Mouse (Mus musculus) lung, postnatal 4 days (tissue): ENCODE data around the gene Fancc.

Experiments used
- DNase-seq, 2 experiments: peaks; one replicate each; pipeline ENCODE4 v3.0.0; 2021

Fancc gene

GRCm38 (mm10) chr13:63241665-63242064 is 255.4 kb downstream of the Fancc start:
- no peak for DNase-seq

- no peak for DNase-seq
These were observed 256.2 kb downstream of the Fancc start for GRCm38 (mm10) chr13:63240835-63241234.

- peak; percentile 89 to 92 for DNase-seq
These were observed 257.0 kb downstream of the Fancc start for GRCm38 (mm10) chr13:63239877-63240671.

- DNase-seq: peak in 1 of 2 experiments; percentile 50
These were observed 257.7 kb downstream of the Fancc start for GRCm38 (mm10) chr13:63239301-63239804.

GRCm38 (mm10) chr13:63238045-63238444 is 259.0 kb downstream of the Fancc start:
- no peak for DNase-seq

GRCm38 (mm10) chr13:63236159-63236893 is 260.8 kb downstream of the Fancc start:
- DNase-seq: no peak

GRCm38 (mm10) chr13:63235551-63235950 is 261.5 kb downstream of the Fancc start:
- DNase-seq: no peak
